Mouse (Mus musculus) embryonic facial prominence, embryonic 12.5 days (tissue): ENCODE results near the gene Teddm1b. TPM values are rescaled to one million over a fixed set of nuclear protein-coding genes. Genes with fewer than 3 reads are reported as not detected.

Source experiments
- ATAC-seq: fragments of 200-750 bp; cut with Nextera tagmentation; 2 replicates; pipeline ENCODE4 v1.8.0; 2017; ENCODE audit not compliant: insufficient number of reproducible peaks, insufficient read depth, low FRiP score, low TSS enrichment
- H3K27ac ChIP-seq: fragments of 300-500 bp; sonication (generic); 2 replicates; pipeline ENCODE4 v1.5.1; 2016; ENCODE audit warnings: mild to moderate bottlenecking
- H3K27me3 ChIP-seq: fragments of 300-500 bp; sonication (generic); 2 replicates; pipeline ENCODE4 v1.6.1; 2016; ENCODE audit warnings: mild to moderate bottlenecking, moderate library complexity
- H3K36me3 ChIP-seq: fragments of 300-500 bp; sonication (generic); 2 replicates; pipeline ENCODE4 v1.6.1; 2016; ENCODE audit warnings: mild to moderate bottlenecking
- H3K4me1 ChIP-seq: fragments of 300-500 bp; sonication (generic); 2 replicates; pipeline ENCODE4 v1.6.1; 2016
- H3K4me2 ChIP-seq: fragments of 300-500 bp; sonication (generic); replicated peaks from 2 replicates; pipeline ENCODE4 v1.6.1; 2016; ENCODE audit warnings: mild to moderate bottlenecking, moderate library complexity
- H3K4me3 ChIP-seq: fragments of 300-500 bp; sonication (generic); 2 replicates; pipeline ENCODE4 v1.5.1; 2016; ENCODE audit warnings: mild to moderate bottlenecking
- H3K9ac ChIP-seq: fragments of 300-500 bp; sonication (generic); 2 replicates; pipeline ENCODE4 v1.6.1; 2016; ENCODE audit warnings: mild to moderate bottlenecking, moderate library complexity
- H3K9me3 ChIP-seq: fragments of 300-500 bp; sonication (generic); 2 replicates; pipeline ENCODE4 v1.6.1; 2016; ENCODE audit warnings: mild to moderate bottlenecking, moderate library complexity
- WGBS: fragments of 180-500 bp; shearing (Covaris S2); methylation state at CpG from one replicate; pipeline ENCODE4 v1.1.7; 2016; 5-methylcytosine and 5-hydroxymethylcytosine counted together
- microRNA-seq: library from miRNA; unstranded; fragments of <30 nt; microRNA quantifications from one replicate; pipeline ENCODE4, GENCODE M21; 2017
- polyA plus RNA-seq: library from polyadenylated mRNA; unstranded; fragments of >200 nt; fragmentation: Nextera tagmentation; extraction: Ambion mirVana; gene quantifications from 2 replicates; pipeline ENCODE4 v1.2.1, GENCODE M21; 2016

The Teddm1b gene
- polyA plus RNA-seq, 1 experiment from 2014 or later: 0.27 TPM

DNA sequence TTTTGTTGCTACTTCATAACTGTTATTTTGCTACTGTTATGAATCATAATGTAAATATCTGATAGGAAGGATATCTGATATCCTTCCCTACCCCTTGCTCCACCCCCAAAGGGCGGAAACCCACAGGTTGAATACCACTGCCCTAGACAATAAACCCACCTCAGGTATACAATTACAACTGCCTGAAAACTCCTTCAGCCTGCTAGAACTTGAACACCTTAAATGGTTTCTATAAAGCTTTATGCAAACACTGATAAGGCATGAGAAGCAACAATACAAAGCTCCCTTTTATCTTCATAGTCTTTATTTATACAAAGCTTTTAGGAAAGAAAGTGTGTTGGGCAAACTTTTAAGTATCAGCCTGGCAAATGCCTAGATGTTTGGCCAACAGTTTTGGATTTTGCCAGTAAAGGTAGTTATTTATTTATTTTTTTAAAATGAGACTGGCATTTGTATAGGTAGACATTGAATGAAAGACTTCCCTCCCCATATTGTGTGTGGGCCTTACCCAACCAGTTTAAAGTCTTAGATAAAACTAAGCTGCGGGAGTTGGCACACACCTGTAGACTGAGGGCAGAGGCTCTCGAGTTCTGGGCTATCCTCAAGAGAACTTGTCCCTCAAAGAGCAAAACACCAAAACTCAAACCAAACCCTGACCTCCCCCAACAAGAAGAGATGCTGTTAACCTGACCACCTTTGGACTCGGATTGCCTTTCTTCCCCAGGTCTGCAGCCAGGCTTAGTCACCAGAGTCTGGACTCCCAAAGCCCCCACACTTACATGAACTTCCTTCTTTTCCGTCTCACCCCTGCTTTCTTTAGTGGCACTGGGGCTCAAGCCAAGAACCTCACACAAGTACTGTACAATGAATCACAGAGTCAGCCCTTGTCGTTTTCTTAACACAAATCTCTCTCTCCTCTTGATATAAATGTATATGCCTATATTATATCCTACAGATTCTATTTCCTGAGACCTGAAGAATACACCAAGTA is 50.5 kb downstream of the Teddm1b start:
- ATAC-seq: no peak
- WGBS: 84% methylated on average over 6 of the region's 6 CpGs
- Histone ChIP-seq H3K9ac (no peak overlapping the region), H3K27ac (no peak overlapping the region), H3K4me1 (no peaks in the 10 kb centered on the region), H3K4me2 (no peak overlapping the region), H3K4me3 (no peak overlapping the region), H3K9me3 (no peaks in the 10 kb centered on the region), H3K36me3 (no peaks in the 10 kb centered on the region), H3K27me3 (no peaks in the 10 kb centered on the region)

Small RNA genes lying within 50 kb of the gene (microRNA-seq; reads per million reads assigned to microRNA genes)
- 29.6 reads per million, percentile 39 among the genes with 10 or more reads in this experiment for gene Mir8114

Other genes with a start within 250 kb of the Teddm1b start
- gene Rgs8, start 221.3 kb upstream of the Teddm1b start, polyA plus RNA-seq: 2.3 and 2.9 TPM in 2 replicates
- gene Rgs16, start 134.0 kb upstream of the Teddm1b start, polyA plus RNA-seq: 17.0 and 18.2 TPM in 2 replicates
- 15.3 and 15.7 TPM in 2 replicates for gene Rnasel, start 124.9 kb upstream of the Teddm1b start, polyA plus RNA-seq
- 0.13 TPM in 1 of 2 replicates, not detected in the other for gene Rgsl1, start 30.2 kb upstream of the Teddm1b start, polyA plus RNA-seq
- gene Teddm1a, start 17.4 kb downstream of the Teddm1b start, polyA plus RNA-seq: not detected in 2 replicates
- 107 and 117 TPM in 2 replicates for gene Glul, start 25.6 kb downstream of the Teddm1b start, polyA plus RNA-seq
- gene Teddm2, start 25.9 kb downstream of the Teddm1b start, polyA plus RNA-seq: 0.65 and 0.86 TPM in 2 replicates